Comparison of ENCODE assay signal across 14 mouse cellular contexts in genomic region chr8:122317918-122318475, GRCm38 (mm10). TPM values are rescaled to one million over a fixed set of nuclear protein-coding genes. Genes with fewer than 3 reads are reported as not detected.
DNase-seq lines count a peak whose midpoint lies in the region; ATAC-seq and TF ChIP-seq lines count a peak whose summit lies in the region.
"Had no signal": no experiment of that assay in that cellular context is flagged by ENCODE, and none has a peak within 500 bp of the region (broad histone marks: within the 10 kb centered on the region; RNA-seq: fewer than 3 reads in every experiment).

No protein-coding gene starts in this region.

- no peak for TF ChIP-seq EP300 in MEL (IDR thresholded peaks at IDR 0.05; ENCODE audit: low read depth in 1 of 2, low read length in 2 of 2)

- no peak for ATAC-seq in heart, embryonic 11.5 days (replicated peaks; ENCODE audit: insufficient number of reproducible peaks, low FRiP score, low TSS enrichment)
- ATAC-seq: hindbrain, postnatal 0 days had no signal

- peaks cover 99% of the 10 kb centered on the region for H3K4me1 ChIP-seq in heart, embryonic 11.5 days (ENCODE audit: control insufficient read depth, insufficient read depth, low read length)
- H3K4me1 ChIP-seq in MEL (ENCODE audit: control insufficient read depth in 1 of 2, insufficient read depth in 2 of 2, low read length in 2 of 2): peaks cover 43 to 90% of the 10 kb centered on the region in 2 experiments

- DNase-seq in heart, adult 9 months (ENCODE audit: low spot score in 2 of 2): no peak
- DNase-seq in MEL (ENCODE audit: low read depth, low spot score) (no peak), liver (peak; percentile 74)
- peak; percentile 63 to 81 for DNase-seq in natural killer cell, adult 2 months (ENCODE audit: low spot score in 2 of 2)
- DNase-seq in B cell, adult 2 months: no peak
- DNase-seq in spleen, postnatal 10 days (ENCODE audit: low spot score in 2 of 2): no peak
- no peak for DNase-seq in urinary bladder, postnatal 10 days (ENCODE audit: low spot score)
- DNase-seq: adrenal gland, adult 8-10 months; kidney, postnatal 4 days; lung, postnatal 4 days; right cerebral cortex, postnatal 25 days had no signal

- 0 out of 2 replicates have a peak overlapping the region, but pooled peaks have one; percentile 15 for H3K4me2 ChIP-seq in heart, embryonic 11.5 days

- peaks cover 11% of the 10 kb centered on the region for H3K79me2 ChIP-seq in MEL (ENCODE audit: control insufficient read depth, insufficient read depth, low read length, poor library complexity)

- TF ChIP-seq RAD21 in MEL (IDR thresholded peaks at IDR 0.05; ENCODE audit: low read depth, low read length): no peak

- H3K4me3 ChIP-seq in heart, embryonic 11.5 days (ENCODE audit: low read depth, low read length): no peak overlapping the region
- H3K4me3 ChIP-seq in MEL (ENCODE audit: control insufficient read depth in 1 of 2, insufficient read depth in 1 of 2, low read depth in 2 of 2, low read length in 2 of 2): no peak overlapping the region

- no peaks in the 10 kb centered on the region; the same call in 1 of the 2 replicates for H3K36me3 ChIP-seq in heart, embryonic 11.5 days (ENCODE audit: control insufficient read depth, insufficient read depth, low read length)
- peaks cover 11 to 84% of the 10 kb centered on the region in 2 experiments for H3K36me3 ChIP-seq in MEL (ENCODE audit: control insufficient read depth in 1 of 2, insufficient read depth in 2 of 2, low read length in 2 of 2)

- TF ChIP-seq POLR2A in MEL (IDR thresholded peaks at IDR 0.05; ENCODE audit: control insufficient read depth in 1 of 2, insufficient read depth in 1 of 2, low read depth in 1 of 2, low read length in 2 of 2, poor library complexity in 1 of 2): no peak

- H3K27ac ChIP-seq in heart, embryonic 11.5 days (ENCODE audit: low read depth, low read length): peak overlapping the region; percentile 92
- peak overlapping the region; percentile 98 for H3K27ac ChIP-seq in MEL (ENCODE audit: control insufficient read depth, low read depth, low read length)
- H3K27ac ChIP-seq: hindbrain, postnatal 0 days had no signal

- H3K9ac ChIP-seq in heart, embryonic 11.5 days (ENCODE audit: low read depth, low read length): 0 out of 2 replicates have a peak overlapping the region, but pooled peaks have one; percentile 46
- peak overlapping the region; percentile 57 for H3K9ac ChIP-seq in MEL (ENCODE audit: control insufficient read depth, low read depth, low read length, poor library complexity, severe bottlenecking)

- no peaks in the 10 kb centered on the region for H3K27me3 ChIP-seq in heart, embryonic 11.5 days (ENCODE audit: control insufficient read depth, insufficient read depth, low read length)
- H3K27me3 ChIP-seq in MEL (ENCODE audit: control insufficient read depth in 1 of 2, insufficient read depth in 2 of 2, low read length in 2 of 2): no peaks in the 10 kb centered on the region

- no peak for TF ChIP-seq CTCF in MEL (IDR thresholded peaks at IDR 0.05 in 2 of 3, conservative IDR thresholded peaks at IDR 0.05 in 1 of 3; ENCODE audit: control insufficient read depth in 1 of 3, insufficient read depth in 1 of 3, low read depth in 2 of 3, low read length in 3 of 3, poor library complexity in 1 of 3, severe bottlenecking in 1 of 3)

- H3K9me3 ChIP-seq in heart, embryonic 11.5 days (replicated peaks; ENCODE audit: control insufficient read depth, low read length): no peaks in the 10 kb centered on the region
- no peaks in the 10 kb centered on the region for H3K9me3 ChIP-seq in MEL (replicated peaks; ENCODE audit: insufficient read depth, low read length)

- 48% methylated on average over 8 of the region's 8 CpGs for WGBS in heart, embryonic 11.5 days (ENCODE audit: insufficient replicate concordance)

TF ChIP-seq in MEL, 35 proteins besides CTCF, POLR2A, EP300 and RAD21:
- no peak for TF ChIP-seq GATA1 (IDR thresholded peaks at IDR 0.05; ENCODE audit: low read depth, low read length)
TF ChIP-seq in MEL: peak in this region for 0.

RNA-seq across cellular contexts. Expression of gene Zfpm1, which starts 36.1 kb away (rescaled TPM):
- polyA plus RNA-seq in heart, embryonic 11.5 days (2014; fragmentation: Nextera tagmentation; extraction: Ambion mirVana): 6.9 and 7.9 TPM in 2 replicates
- total RNA-seq in MEL (2012; rRNA removed): 104 and 133 TPM in 2 replicates
- polyA plus RNA-seq in MEL (2012; ENCODE audit: insufficient read depth in 1 of 2, insufficient read length in 2 of 2, low read depth in 1 of 2, low replicate concordance in 2 of 2, missing spikeins in 1 of 2): 100 to 1,000 TPM; 260 to 343 TPM

RNA-seq across cellular contexts. Expression of gene Trhr2, which starts 42.5 kb away (rescaled TPM):
- polyA plus RNA-seq in heart, embryonic 11.5 days (2014; fragmentation: Nextera tagmentation; extraction: Ambion mirVana): not detected in 2 replicates
- total RNA-seq in MEL (2012; rRNA removed): 0.12 TPM in 1 of 2 replicates, not detected in the other
- under 1 TPM in 1 of 2 experiments, not detected in 1; 0.07 TPM for polyA plus RNA-seq in MEL (2012; ENCODE audit: insufficient read depth in 1 of 2, insufficient read length in 2 of 2, low read depth in 1 of 2, low replicate concordance in 2 of 2, missing spikeins in 1 of 2)
- total RNA-seq: adrenal gland, adult 8-10 months had no signal
- polyA plus RNA-seq: heart, embryonic 16.5 days had no signal

RNA-seq across cellular contexts. Expression of gene Zc3h18, which starts 58.4 kb away (rescaled TPM):
- polyA plus RNA-seq in heart, embryonic 11.5 days (2014; fragmentation: Nextera tagmentation; extraction: Ambion mirVana): 22.2 and 26.8 TPM in 2 replicates
- 84.3 and 98.5 TPM in 2 replicates for total RNA-seq in MEL (2012; rRNA removed)
- polyA plus RNA-seq in MEL (2012; ENCODE audit: insufficient read depth in 1 of 2, insufficient read length in 2 of 2, low read depth in 1 of 2, low replicate concordance in 2 of 2, missing spikeins in 1 of 2): 100 to 1,000 TPM in 1 of 2 experiments, 10 to 100 TPM in 1; 30.2 to 122 TPM

Comparison
In these comparisons a context has a peak if more than half of its experiments do, and no peak if none do; other contexts are left out.
1. DNase-seq: peak in liver (single experiment) and natural killer cell, adult 2 months (2 of 2); none in heart, adult 9 months (0 of 2), MEL (single experiment), B cell, adult 2 months (0 of 2), spleen, postnatal 10 days (0 of 2) and urinary bladder, postnatal 10 days (single experiment).
2. RNA of gene Zfpm1, which starts 36.1 kb away (polyA plus RNA-seq): 260 to 343 TPM in MEL; 6.9 to 7.9 TPM in heart, embryonic 11.5 days; every median in the first group is over 10 times any median in the second.